Mouse (Mus musculus): ENCODE measurements around the gene Tpt1.
A peak's percentile ranks its signal among the peaks of the same experiment; 100 is the strongest.
"Not testable (repeated sequence)": the region's sequence is repeated elsewhere in the genome, so short reads cannot be mapped to it uniquely, and the experiment has no call there.

Tpt1 gene

GRCm38 (mm10) chr14:75844111-75844695, 690 bp upstream of the Tpt1 start:
- DNase-seq: peak; percentile 36

GRCm38 (mm10) chr14:75845698-75846115, 814 bp downstream of the Tpt1 start:
- DNase-seq: peak; percentile 95

GRCm38 (mm10) chr14:75847669-75848068, 2.8 kb downstream of the Tpt1 start:
- no peak for DNase-seq

GRCm38 (mm10) chr14:75848482-75848881, 3.6 kb downstream of the Tpt1 start:
- no peak for DNase-seq

GRCm38 (mm10) chr14:75849236-75849635, 4.3 kb downstream of the Tpt1 start:
- DNase-seq: no peak

- DNase-seq: no peak
Observed at GRCm38 (mm10) chr14:75849842-75850568, 5.1 kb downstream of the Tpt1 start.

GRCm38 (mm10) chr14:75850819-75851218, 5.9 kb downstream of the Tpt1 start:
- DNase-seq: no peak

- no peak for DNase-seq
Observed at GRCm38 (mm10) chr14:75852016-75852415, 7.1 kb downstream of the Tpt1 start.

GRCm38 (mm10) chr14:75855263-75855992, 10.5 kb downstream of the Tpt1 start:
- DNase-seq: no peak

GRCm38 (mm10) chr14:75858181-75858580, 13.3 kb downstream of the Tpt1 start:
- no peak for DNase-seq

GRCm38 (mm10) chr14:75859619-75860018, 14.7 kb downstream of the Tpt1 start:
- no peak for DNase-seq

- no peak for DNase-seq
Observed at GRCm38 (mm10) chr14:75862701-75863100, 17.8 kb downstream of the Tpt1 start.

GRCm38 (mm10) chr14:75863549-75864409, 18.9 kb downstream of the Tpt1 start:
- DNase-seq: peak; percentile 88

GRCm38 (mm10) chr14:75866706-75867333, 21.9 kb downstream of the Tpt1 start:
- DNase-seq: peak; percentile 51

GRCm38 (mm10) chr14:75868028-75868427, 23.1 kb downstream of the Tpt1 start:
- not testable (repeated sequence) for DNase-seq

- no peak for DNase-seq
Observed at GRCm38 (mm10) chr14:75869769-75870363, 25.0 kb downstream of the Tpt1 start.

GRCm38 (mm10) chr14:75870631-75871030, 25.7 kb downstream of the Tpt1 start:
- peak; percentile 77 for DNase-seq

GRCm38 (mm10) chr14:75871111-75871510, 26.2 kb downstream of the Tpt1 start:
- DNase-seq: no peak

GRCm38 (mm10) chr14:75871750-75872149, 26.9 kb downstream of the Tpt1 start:
- no peak for DNase-seq

- peak; percentile 80 for DNase-seq
Observed at GRCm38 (mm10) chr14:75873612-75874011, 28.7 kb downstream of the Tpt1 start.

GRCm38 (mm10) chr14:75876320-75877043, 31.6 kb downstream of the Tpt1 start:
- peak; percentile 84 for DNase-seq

Data from lung, postnatal 10 days (tissue).